Mouse (Mus musculus): Measurements from ENCODE around the gene Snapc4.
A peak's percentile ranks its signal among the peaks of the same experiment; 100 is the strongest.

Gene Snapc4

GRCm38 (mm10) chr2:26315072-26315924 is 65.2 kb downstream of the Snapc4 start, which contains the start of gene Gpsm1:
Gpsm1 (plus strand) TSS chr2:26315515.
- peak; percentile 80 to 82 for DNase-seq (ENCODE audit: low spot score in 2 of 2)

GRCm38 (mm10) chr2:26314281-26315071 is 66.0 kb downstream of the Snapc4 start:
- no peak for DNase-seq (ENCODE audit: low spot score in 2 of 2)

- DNase-seq (ENCODE audit: low spot score in 2 of 2): no peak
Observed at GRCm38 (mm10) chr2:26313394-26313793, 67.1 kb downstream of the Snapc4 start.

GRCm38 (mm10) chr2:26312812-26313211 is 67.6 kb downstream of the Snapc4 start:
- peak; percentile 72 to 80 for DNase-seq (ENCODE audit: low spot score in 2 of 2)

Measured in natural killer cell, adult 2 months (primary cell).